Mouse (Mus musculus) kidney, postnatal 36 days (tissue): Measurements from ENCODE around the gene Frmd4a.

Experiments
- DNase-seq, 2 experiments: peaks; one replicate each; pipeline ENCODE4 v3.0.0; 2021 to 2022; ENCODE audit warnings: mixed read lengths in 2 of 2

The Frmd4a gene

GRCm38 (mm10) chr2:4339530-4340218, 322.2 kb downstream of the Frmd4a start:
- no peak for DNase-seq

- no peak for DNase-seq
Measured at GRCm38 (mm10) chr2:4340378-4340777, 322.9 kb downstream of the Frmd4a start.

GRCm38 (mm10) chr2:4341141-4341540, 323.6 kb downstream of the Frmd4a start:
- no peak for DNase-seq

DNA sequence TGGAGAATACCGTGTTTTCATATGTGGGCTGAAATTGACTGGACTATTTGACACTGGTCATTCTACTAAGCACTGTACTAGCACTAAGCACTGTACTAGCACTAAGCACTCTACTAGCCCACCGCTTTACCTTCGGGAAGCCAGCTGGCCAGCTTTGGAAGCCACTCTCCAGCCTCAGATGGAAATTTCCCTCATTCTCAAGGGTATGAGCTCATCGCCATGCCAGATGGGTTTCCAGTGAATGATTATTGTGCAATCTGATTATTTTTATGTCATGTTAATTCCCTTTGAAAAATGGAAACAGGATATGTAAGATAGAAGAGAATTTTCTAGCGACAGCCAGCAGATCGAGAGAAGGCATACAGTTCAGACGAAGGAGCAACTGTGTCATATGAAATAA, 324.5 kb downstream of the Frmd4a start:
- no peak for DNase-seq

DNA sequence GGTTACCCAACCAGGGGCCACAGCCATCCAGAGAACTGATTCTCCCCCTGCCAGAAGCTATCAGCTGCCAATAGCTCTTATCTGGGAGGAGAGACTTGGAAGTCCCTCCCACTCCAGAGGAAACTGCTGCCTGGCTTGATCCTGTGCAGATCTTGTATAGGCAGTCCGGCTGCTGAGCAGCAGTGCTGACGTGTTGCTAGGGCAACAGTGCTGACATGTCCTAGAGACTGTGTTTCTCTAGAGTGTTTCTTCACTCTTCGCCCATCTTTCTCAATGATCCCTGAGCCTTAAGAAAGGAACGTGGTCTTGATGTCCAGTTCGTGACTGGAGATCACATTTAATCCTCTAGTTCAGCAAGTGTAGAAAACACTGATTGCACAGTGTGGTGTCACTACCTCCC, 326.9 kb downstream of the Frmd4a start:
- no peak for DNase-seq

DNA sequence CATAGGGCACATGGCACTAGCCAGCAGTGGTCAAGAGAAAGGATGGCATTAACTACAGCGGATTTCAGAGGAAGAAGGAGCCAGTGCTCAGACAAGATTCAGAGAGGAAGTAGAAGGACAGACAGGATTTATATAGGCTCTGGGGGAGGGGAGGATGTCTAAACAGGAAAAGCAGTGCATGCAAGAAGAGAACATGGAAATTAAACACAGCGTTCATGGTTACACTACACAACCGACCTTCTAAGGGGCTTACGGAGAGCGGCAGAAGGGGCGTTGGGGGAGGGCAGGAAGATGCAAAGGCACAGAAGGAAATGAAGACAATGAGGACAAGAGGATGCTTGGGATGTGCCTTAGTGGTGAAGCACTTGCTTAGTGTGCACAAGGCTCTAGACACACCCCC, 328.7 kb downstream of the Frmd4a start:
- no peak for DNase-seq

DNA sequence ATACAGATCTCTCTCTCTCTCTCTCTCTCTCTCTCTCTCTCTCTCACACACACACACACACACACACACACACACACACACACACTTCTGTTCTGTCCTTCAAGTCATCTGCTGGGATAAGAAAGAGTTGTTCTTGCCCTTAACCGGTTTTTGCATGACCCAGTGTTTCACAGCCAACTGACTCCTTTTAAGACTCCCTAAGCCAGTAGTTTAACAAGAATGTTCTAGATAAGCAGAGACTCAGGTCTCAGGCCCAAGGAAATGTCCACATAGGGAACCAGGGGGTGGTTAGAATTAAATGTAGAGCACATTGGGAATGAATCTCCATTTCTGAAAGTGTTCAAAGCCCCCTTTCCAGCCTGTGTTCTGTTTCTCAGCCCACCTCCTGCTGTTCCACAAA, 329.4 kb downstream of the Frmd4a start:
- DNase-seq, result no peak

DNA sequence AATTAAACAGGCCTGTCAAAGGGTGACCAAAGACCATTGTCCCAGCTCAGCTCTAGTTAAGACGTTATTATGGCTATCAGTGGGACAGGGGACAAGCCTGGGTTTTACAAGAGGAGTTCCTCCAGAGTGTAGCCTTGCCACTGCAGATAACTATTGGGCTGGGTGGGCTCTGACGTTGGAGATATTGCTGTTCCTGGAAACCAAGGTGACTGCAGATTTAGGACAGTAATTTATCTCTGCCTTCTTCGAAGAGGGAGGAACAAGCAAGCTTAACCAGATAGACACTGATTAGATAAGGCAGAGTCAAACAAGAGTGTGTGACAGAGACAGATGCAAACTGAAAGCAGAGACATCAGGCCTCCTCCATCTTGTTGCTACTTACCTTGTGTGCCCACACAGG, 330.3 kb downstream of the Frmd4a start:
- DNase-seq, result no peak

DNA sequence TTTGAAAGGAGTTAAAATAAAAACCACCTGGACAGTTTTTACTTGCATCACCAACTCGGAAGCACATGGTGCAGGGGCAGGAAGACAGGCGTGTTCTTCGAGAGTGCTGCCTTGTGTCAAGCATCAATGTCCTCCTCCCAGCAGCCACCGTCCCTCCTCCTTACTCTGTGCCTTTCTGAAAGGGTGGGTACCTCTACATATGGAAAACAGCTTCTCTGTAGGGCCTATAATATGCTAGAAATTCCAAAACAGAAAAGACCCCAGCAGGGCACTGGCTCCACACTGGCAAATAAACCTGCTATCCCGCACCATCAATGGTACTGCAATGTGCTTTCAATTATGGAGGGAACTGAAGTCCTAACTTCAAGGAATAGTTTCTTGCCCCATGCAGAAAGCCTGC, 331.0 kb downstream of the Frmd4a start:
- no peak for DNase-seq

- no peak for DNase-seq
Measured at GRCm38 (mm10) chr2:4356812-4357384, 339.4 kb downstream of the Frmd4a start.

- no peak for DNase-seq
Measured at GRCm38 (mm10) chr2:4361981-4362834, 344.7 kb downstream of the Frmd4a start.

DNA sequence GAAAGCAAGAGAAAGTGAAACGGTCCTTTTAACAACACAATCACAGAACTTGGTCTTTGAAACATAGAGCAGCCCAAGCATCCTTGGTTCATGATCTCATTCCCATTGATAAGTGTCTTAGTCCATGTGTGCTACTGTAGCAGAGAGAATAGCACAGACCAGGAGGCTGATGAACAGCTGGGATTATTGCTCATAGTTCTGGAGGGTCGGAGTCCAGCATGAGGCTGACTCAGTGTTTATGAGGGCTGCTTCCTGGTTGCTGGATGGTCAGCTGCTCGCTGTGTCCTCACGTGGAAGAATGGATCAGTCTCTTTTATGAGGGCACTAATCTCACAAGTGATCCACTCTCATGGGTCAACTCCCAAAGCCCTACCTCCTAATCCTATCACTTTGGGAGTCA, 347.4 kb downstream of the Frmd4a start:
- DNase-seq, result no peak

GRCm38 (mm10) chr2:4368544-4368943, 351.0 kb downstream of the Frmd4a start:
- no peak for DNase-seq

GRCm38 (mm10) chr2:4370499-4370898, 353.0 kb downstream of the Frmd4a start:
- no peak for DNase-seq

DNA sequence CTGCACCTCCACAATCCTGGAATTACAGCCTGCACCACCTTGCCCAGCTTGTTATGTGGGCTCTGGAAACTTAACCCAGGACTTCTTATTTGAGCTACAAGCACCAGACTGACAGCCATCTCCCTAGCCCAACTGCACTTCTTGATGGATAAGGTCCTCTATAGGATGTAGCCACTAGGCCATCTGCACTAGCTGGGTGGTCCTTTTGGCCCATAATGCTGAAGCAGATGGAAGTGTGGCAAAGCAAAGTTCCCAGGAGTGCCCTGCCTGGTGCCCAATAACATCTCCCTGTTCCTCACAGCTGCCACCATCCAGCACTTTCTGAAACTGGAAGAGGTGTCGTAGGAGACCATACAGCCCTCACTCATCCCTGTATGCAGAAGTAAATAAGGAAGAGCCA, 353.8 kb downstream of the Frmd4a start:
- DNase-seq, result no peak

- DNase-seq, result no peak
Measured at GRCm38 (mm10) chr2:4378844-4379243, 361.3 kb downstream of the Frmd4a start.

- DNase-seq, result no peak
Measured at GRCm38 (mm10) chr2:4380435-4380834, 362.9 kb downstream of the Frmd4a start.

GRCm38 (mm10) chr2:4380926-4381325, 363.4 kb downstream of the Frmd4a start:
- DNase-seq, result no peak

GRCm38 (mm10) chr2:4386468-4386867, 369.0 kb downstream of the Frmd4a start:
- DNase-seq, result peak in 1 of 2 experiments; percentile 38

- no peak for DNase-seq
Measured at GRCm38 (mm10) chr2:4389330-4389729, 371.8 kb downstream of the Frmd4a start.

DNA sequence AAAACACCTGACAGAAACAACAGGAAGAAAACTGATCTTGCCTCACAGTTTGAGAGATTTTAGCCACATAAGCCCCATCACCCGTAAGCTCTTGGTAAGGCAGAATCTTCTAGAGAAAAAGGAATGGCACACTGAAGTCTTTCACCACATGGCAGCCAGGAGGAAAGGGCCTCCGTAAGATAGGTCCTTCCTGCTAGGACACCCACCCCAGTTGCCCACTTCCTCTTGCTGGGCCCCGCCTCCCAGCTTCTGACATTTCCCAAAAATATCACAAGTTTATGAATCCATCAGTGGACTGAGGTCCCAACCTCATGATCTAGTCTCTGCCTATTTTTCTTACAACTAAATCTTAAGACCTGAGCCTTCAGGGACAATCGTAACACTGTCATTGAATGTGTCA, 373.6 kb downstream of the Frmd4a start:
- DNase-seq, result no peak

GRCm38 (mm10) chr2:4391678-4392085, 374.2 kb downstream of the Frmd4a start:
- DNase-seq, result peak; percentile 29 to 59

- no peak for DNase-seq
Measured at GRCm38 (mm10) chr2:4393046-4393445, 375.5 kb downstream of the Frmd4a start.

DNA sequence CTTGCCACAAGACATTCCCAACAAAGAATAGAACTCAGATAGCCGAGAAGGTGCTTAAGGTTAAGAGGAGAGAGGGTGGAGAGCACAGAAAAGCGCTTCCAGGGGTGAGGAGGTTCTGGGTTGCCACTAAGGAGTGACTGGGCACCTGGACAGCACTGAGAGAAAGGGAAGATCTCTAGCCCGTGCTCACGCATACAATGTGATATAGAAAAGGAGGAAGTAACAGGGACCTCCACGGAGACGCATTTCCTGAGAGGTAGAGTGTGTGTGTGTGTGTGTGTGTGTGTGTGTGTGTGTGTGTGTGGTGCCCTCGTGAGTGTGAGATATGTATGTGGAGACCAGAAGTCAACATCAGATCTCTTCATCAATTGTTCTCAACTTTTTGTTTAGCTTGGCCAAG, 377.1 kb downstream of the Frmd4a start:
- no peak for DNase-seq
